Mouse (Mus musculus) right cerebral cortex, postnatal 14 days (tissue): ENCODE data around the gene Zfp750.

Source experiments
- DNase-seq: peaks from one replicate; pipeline ENCODE4 v3.0.0; 2022

Zfp750 gene

DNA sequence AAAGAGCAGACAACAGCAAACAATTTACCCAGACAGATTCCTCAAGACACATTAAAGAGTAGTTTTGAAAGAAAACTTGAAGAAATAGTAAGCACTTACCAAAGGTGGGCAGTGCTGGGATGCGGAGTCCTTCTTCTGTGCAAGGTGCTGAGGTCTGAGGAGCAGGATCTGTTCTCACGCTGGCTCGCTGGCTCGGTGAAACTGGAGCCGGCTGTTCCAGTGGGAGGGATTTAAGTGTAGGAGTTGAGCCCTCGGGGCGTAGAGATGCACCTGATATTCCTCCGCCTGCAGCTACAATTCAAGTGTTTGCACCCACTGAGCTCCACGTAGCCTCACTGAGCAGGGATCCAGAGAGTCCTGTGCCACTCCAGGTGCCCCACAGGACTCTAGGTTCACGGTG lies at the start of gene Zfp750:
Gene Zfp750 (minus strand): TSS at position 203 of the 400 bp plus-strand sequence.
- no peak for DNase-seq

- DNase-seq, result no peak
Observed at GRCm38 (mm10) chr11:121564265-121564664, 45.1 kb upstream of the Zfp750 start.

- DNase-seq, result no peak
Observed at GRCm38 (mm10) chr11:121563312-121563711, 44.2 kb upstream of the Zfp750 start.

- DNase-seq, result no peak
Observed at GRCm38 (mm10) chr11:121560294-121560663, 41.1 kb upstream of the Zfp750 start.

- no peak for DNase-seq
Observed at GRCm38 (mm10) chr11:121559527-121560293, 40.6 kb upstream of the Zfp750 start.

GRCm38 (mm10) chr11:121558522-121558921 lies 39.4 kb upstream of the Zfp750 start:
- DNase-seq, result no peak

GRCm38 (mm10) chr11:121557946-121558345 lies 38.8 kb upstream of the Zfp750 start:
- DNase-seq, result no peak

- DNase-seq, result no peak
Observed at GRCm38 (mm10) chr11:121556727-121557126, 37.6 kb upstream of the Zfp750 start.

- no peak for DNase-seq
Observed at GRCm38 (mm10) chr11:121553458-121553857, 34.3 kb upstream of the Zfp750 start.

DNA sequence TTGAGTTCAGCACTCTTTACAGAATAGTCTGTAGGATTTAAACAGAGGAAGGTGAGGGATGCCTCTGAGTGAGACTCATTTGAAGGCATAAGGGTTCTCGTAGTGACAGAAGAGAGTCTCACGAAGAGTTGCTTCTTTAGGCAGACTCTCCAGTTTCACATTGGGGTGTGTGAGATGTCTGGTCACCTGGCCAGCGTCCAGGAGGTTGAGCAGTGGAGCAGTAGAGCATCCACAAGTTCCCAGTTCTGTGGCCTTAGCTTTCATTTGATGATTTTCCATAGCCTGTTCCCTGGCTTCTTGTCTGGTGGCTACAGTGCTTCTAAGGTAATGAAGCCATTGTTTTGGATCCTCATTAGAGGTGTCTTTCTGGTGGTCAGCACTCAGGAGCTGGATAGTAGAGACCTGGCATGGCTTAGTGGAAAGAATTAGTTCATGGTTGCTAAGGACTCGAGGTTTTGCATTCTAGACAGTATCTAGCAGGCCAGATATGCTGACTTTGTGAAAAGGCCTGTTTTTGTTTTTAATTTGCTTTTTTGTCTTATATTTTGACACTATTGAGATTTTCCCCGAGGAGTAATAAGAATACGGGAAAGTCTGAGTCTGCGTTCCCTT lies 33.8 kb upstream of the Zfp750 start:
- no peak for DNase-seq

DNA sequence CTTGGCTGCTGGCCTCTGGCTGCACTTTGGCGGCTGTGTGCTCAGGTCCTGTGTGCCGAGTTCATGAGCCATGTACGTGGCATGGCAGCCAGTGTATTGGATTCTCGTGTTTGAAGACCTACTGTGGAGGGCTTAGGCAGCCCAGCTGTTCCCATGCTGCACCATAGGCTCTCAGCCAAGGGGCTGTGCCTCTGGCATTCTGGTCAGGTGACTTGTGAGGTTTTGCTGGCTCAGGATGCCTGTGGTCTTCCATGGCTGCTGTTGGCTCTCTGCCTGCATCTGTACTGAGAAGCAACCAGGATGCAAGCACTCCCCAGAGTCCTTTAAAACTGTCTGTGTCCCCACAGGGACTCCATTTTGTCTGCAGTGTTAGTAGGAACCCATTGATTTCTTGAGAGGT lies 33.0 kb upstream of the Zfp750 start:
- DNase-seq, result no peak

DNA sequence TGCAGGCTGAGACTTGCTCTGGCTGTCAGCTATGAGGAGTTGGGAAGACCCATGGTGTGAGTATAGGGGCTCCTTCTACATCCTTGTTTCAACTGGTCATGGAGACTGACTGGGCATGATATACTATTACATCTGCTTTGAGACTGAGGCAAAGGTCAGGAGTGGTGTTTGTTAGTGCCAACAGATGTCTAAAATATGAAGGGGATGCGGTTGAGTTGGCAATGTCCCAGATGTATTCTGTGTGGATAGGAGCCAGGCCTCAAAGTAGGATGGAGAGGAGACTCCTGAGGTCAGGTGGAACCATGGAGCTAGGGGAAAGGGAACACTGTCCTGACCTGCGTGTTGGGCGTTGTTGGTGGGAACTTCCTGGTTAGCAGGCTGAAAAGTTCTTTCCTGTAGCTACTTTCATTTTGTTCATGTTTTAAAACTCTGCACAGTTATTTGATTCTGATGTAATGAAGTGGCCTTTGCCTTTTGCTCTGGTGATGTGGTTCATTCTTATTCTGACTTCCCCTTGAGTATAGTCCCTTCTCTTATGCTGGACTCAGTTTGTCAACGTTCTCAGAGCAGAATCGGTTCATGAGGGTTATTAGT lies 32.2 kb upstream of the Zfp750 start:
- no peak for DNase-seq

DNA sequence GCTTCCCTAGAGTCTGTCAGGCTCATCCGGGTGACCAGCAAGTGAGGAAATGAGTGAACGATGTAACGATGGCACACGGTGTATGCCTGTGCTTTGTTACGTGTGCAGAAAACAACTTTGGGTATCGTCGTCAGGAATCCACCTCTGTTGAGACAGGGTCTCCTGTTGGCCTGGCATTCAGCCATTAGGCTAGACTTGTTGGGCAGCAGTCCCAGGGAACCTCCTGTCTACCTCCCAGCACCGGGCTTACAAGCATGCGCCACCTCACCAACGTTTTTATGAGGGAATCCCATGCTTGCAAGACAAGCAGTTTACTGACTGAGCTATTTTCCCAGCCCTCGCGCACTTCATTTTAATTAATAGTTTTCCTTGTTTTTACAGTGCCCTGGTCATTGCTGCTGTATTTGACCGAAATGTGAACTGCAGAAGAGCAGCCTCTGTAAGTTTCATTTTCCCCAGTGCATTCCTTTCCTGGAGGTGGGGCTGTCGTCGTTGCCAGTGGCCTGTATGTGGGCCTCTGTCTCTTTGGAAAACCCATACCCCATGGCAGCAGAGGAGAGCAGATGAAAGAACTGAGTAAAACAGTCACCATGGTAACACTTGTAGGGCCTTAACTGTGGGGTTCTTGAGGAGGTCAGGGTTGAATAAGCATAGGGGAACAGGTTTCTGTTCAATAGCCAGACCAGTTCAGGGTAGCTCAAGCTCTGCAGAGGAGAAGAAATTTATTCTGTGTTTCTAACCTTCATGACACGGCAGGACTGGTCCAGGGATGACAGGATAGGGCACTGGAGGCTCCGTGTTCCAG lies 30.9 kb upstream of the Zfp750 start:
- no peak for DNase-seq

DNA sequence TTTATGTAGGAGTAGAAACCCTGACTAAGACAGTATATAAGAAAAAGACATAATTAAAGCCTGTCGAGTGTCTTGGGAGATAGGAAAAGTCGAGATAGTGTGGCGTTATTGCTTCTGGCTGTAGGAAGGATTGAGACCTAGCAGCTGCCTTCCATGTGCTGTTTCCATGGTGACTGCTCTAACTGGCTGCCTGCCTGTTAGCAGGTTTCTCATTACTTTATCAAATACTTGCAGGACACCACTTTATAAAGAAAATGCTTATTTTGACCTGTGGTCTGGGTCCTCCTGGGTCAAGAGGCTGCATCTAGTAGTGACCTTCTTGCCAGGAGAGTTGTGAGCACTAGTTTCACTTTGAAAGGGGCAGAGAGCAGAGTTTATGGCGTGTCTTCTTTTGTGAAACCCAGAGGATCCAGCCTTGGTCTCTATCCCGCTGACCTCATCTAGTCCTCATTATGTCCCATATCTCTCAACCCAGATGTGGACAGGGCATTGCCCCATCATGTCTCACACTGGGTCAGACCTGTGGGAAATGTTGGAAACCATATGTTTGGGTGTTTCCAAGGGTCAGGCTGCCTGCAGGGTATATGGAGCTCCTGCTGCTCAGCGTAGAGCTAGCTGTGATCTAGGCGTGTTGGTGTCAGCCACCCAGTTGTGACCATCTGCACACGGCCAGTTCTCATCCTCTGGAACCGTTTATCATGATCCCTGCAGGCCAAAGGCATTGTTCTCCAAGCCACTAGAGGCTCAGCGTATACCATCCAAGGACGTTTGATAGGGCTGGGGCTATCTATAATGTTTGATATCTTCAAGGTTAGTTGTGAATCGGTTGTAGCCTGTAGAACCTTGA lies 30.1 kb upstream of the Zfp750 start:
- DNase-seq, result peak; percentile 27

GRCm38 (mm10) chr11:121547925-121548324 lies 28.8 kb upstream of the Zfp750 start:
- DNase-seq, result no peak

- DNase-seq, result no peak
Observed at GRCm38 (mm10) chr11:121547234-121547633, 28.1 kb upstream of the Zfp750 start.

- DNase-seq, result no peak
Observed at GRCm38 (mm10) chr11:121545398-121546034, 26.4 kb upstream of the Zfp750 start.

DNA sequence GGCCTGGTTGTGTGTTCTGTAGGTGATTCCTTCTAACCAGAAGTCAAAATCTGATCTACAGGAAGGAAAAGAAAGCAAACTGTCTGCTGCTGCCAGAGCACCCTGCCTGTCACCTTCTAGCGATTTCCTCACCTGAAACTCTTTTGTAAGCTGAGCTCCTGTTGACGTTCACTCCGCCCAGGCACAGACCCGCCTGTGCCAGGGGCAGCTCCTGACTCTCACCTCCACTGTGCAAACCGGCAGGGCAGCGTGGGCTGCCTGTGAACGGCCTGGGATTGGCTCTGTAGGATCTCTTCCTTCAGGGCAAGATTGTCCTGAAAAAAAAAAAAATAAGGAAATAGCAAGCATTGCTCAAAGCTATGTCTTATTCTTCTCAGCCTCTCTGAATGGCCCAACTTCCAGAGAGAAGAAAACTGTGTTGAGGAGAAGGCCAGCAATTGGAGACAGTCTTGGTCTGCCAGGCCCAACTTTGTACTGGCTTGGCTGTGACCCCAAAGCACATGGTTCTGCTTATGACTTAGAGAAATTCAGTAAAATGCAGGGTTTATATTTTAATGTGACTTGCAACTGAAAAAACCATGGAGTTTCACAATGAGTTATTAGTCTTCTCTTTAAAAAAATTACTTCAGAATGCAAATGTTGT lies 25.7 kb upstream of the Zfp750 start:
- DNase-seq, result no peak

DNA sequence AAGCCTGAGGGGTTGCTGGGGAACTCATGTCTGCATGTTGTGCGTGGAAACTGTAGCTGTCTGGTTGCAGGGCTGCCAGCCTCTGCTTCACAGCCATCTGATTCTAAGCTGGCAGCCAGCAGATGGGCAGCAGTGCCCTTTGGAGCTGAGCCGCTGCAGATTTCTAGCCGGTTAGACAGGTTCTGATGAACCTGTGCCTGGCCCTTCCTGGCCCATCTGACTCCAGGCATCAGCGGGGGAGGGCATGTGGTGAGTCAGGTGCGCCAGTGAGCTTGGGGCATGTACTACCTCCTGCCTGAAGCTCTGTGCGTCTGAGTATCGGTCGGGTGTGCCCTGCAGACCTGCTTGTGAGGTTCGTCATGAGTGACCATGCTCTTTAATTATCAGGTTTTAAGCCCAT lies 24.8 kb upstream of the Zfp750 start:
- DNase-seq, result no peak

DNA sequence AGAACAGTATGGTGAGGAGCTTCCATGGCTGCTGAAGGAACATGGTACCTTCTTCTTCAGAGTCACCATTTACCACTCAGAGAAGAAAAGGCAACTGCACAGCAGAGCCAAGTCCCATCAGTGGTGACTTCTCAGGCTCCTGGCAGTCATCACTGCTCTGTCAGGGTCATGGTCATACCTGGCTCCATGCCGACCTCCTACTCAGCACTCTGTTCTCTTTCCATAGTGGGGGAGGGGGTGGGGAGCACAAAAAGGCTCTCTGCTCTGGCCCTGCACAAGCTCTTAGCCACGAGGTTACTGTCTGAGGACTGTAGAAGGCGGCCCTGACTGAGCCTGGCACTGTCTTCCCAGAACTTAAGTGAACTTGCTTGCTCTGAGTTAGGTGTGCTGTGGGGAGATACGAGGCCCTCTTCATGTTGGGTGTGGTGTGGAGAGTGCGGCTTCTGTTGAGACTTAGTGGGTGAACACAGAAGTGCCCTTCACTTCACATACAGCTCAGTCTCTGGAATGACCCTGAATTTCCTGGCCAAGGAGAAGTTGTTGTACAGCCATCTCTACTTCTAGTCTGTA lies 24.2 kb upstream of the Zfp750 start:
- no peak for DNase-seq

DNA sequence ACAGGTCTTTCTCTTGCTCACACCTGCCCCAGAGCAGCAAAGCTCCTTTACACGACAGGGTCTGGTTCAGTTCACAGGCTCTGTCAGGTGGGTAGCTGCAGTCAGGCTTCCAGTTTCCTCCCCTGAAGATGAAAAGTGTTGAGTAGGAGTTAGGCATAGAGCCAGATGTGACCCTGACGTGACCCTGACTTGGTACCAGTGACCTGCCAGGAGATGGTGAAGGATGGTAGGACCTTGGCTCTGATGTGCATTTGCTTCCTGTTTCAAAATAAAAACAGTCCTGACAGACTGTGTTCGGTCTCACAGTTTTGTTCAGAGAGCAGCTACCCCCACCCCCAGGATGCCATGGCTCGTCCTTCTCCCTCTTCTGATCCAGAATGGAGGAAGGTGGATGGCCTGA lies 23.3 kb upstream of the Zfp750 start:
- no peak for DNase-seq
